Mouse (Mus musculus): ENCODE data around the gene Srrm1. TPM values are rescaled to one million over a fixed set of nuclear protein-coding genes. Genes with fewer than 3 reads are reported as not detected.
A peak's percentile ranks its signal among the peaks of the same experiment; 100 is the strongest.

The Srrm1 gene
- polyA plus RNA-seq, 1 experiment from 2014 or later = 213 TPM

DNA sequence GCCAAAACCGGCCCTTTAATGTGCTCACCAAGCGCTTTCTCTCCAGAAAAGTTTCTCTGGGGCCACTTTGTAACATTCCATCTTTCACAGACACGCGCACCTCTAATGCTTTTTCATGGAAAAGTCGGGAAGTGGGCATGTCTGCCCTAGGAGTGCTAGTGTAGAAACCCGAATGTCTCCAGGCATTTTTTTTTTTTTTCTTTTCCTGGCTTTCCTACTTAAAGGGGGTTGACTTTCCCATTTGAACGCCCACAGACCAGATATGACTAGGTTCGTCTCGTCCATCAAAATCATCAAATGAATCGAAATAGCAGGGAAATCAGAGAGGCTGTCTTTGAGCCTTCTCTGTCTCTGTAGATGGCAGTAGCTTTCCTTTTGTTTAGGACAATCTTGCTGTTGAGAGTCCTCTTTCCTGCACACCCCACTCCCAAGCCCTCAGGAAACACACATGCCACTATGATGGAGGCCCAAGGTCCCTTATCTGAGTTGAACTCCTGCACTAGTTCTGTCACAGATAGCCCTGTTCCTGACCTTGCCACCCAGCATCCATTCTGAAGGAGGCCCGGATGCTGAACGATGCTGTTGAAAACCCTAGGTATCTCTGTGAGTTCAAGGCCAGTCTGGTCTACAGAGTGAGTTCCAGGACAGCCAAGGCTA, 801 bp upstream of the Srrm1 start:
- Histone ChIP-seq H3K36me3 (peaks cover 7% of the 10 kb centered on the region; the same call in 1 of the 2 replicates), H3K27me3 (no peaks in the 10 kb centered on the region), H3K9me3 (replicated peaks) (no peaks in the 10 kb centered on the region), H3K9ac (peak overlapping the region; percentile 50), H3K4me2 (replicated peaks) (peak overlapping the region; percentile 60), H3K4me3 (replicated peaks) (peak overlapping the region; percentile 98), H3K4me1 (peaks cover 21% of the 10 kb centered on the region), H3K27ac (replicated peaks) (peak overlapping the region; percentile 99)
- no peak; the same call in 1 of the 2 replicates for ATAC-seq (ENCODE audit: insufficient number of reproducible peaks, low FRiP score, low TSS enrichment, low read depth)
- WGBS = 16% methylated on average over 12 of the region's 12 CpGs

DNA sequence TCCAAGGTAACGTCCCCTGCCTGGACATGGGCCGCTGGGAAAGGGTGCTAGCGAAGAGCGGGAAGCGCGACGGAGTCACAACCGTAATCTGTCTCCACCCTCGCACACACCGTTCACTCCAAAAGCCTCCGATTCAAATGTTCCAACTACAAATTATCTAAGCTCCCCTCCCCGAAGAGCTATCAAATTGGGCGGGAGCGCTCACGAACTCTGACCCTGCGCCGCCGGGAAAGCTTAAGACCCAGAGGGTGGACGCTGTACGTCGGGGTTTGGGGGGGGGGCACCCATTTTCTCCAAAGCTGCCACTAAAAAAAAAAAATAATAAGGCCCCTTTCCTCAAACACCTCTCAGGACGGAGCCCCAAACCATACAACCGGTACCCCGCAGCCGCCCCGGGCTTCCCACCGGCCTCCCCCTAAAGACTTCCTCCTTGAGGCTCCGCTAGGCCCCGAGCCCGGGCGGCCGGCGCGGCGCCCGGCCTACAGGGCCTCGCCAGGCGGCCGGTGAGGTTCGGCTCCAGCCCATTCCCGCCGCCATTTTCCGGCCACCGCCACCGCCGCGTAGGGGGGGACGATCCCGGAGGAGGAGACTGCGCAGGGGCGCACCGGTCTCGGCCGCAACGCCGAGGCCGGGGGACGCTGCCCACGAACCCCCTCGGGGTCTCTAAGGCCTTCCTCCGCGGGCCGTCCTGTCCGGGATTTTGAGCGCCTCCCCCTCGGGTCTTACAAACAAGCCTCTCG, 625 bp downstream of the Srrm1 start:
- Histone ChIP-seq H3K4me1 (peaks cover 21% of the 10 kb centered on the region), H3K4me3 (replicated peaks) (peak overlapping the region; percentile 98), H3K27ac (replicated peaks) (peak overlapping the region; percentile 99), H3K9ac (peak overlapping the region; percentile 94), H3K4me2 (replicated peaks) (peak overlapping the region; percentile 77), H3K36me3 (peaks cover 8% of the 10 kb centered on the region; the same call in 1 of the 2 replicates), H3K9me3 (replicated peaks) (no peaks in the 10 kb centered on the region), H3K27me3 (no peaks in the 10 kb centered on the region)
- WGBS = under 1% methylated on average over 66 of the region's 67 CpGs
- ATAC-seq (ENCODE audit: insufficient number of reproducible peaks, low FRiP score, low TSS enrichment, low read depth) = peak; percentile 37; the same call in 1 of the 2 replicates

DNA sequence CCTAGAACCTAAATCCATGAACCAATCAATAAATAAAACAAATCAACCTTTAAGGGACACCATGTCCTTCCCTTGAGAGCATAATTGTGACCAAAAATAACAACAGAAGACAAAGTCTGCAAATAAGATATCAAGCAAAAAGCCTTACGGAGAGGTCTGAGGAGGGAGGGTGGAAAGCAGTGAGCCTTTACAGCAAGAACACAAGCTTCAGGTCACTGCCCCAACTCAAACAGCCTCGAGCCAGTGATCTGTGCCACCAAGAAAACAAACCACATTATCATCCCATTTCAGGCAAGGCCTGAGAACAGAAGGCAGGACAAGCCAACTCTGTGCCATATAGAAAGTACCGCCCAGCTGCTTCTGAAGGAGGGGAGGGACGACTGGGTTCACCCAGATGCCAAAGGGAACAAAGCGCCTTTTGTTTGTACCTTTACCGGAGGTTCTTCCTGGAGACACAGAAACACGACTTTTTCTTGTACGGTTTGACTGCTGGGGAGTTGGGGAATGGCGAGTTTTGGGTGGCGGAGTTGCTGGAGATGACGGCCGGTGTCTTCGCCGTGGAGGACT, 15.7 kb downstream of the Srrm1 start:
- ATAC-seq (ENCODE audit: insufficient number of reproducible peaks, low FRiP score, low TSS enrichment, low read depth) = no peak
- no peak overlapping the region for H3K9ac ChIP-seq

DNA sequence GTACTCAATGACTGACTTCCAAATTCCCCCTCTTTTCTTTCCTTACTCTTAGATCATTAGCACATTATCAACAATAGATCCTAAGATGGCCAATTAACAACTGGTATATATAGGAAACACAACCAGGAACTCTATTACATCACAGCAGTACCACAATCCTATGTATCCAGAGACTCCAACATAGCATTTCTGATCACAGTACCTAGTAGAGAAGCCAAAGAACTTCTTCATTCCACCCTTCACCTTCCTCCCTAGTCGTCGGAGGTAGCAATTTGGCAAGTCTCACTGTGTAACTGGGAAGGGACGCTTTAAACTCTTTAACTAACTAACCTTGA, 17.1 kb downstream of the Srrm1 start:
- WGBS = 86% methylated on average over 3 of the region's 3 CpGs
- no peak for ATAC-seq (ENCODE audit: insufficient number of reproducible peaks, low FRiP score, low TSS enrichment, low read depth)
- no peak overlapping the region for H3K4me3 ChIP-seq (replicated peaks)
- H3K27ac ChIP-seq (replicated peaks) = no peak overlapping the region
- H3K9me3 ChIP-seq (replicated peaks) = no peaks in the 10 kb centered on the region
- no peaks in the 10 kb centered on the region for H3K4me1 ChIP-seq
- no peak overlapping the region for H3K9ac ChIP-seq
- H3K36me3 ChIP-seq = peaks cover 94% of the 10 kb centered on the region
- H3K4me2 ChIP-seq (replicated peaks) = no peak overlapping the region
- H3K27me3 ChIP-seq = no peaks in the 10 kb centered on the region

More for the DNA sequence above, 15.7 kb downstream of the Srrm1 start:
- no peak overlapping the region for H3K4me2 ChIP-seq (replicated peaks)
- H3K4me3 ChIP-seq (replicated peaks) = no peak overlapping the region
- no peaks in the 10 kb centered on the region for H3K9me3 ChIP-seq (replicated peaks)
- H3K36me3 ChIP-seq = peaks cover 94% of the 10 kb centered on the region
- no peaks in the 10 kb centered on the region for H3K27me3 ChIP-seq
- H3K27ac ChIP-seq (replicated peaks) = no peak overlapping the region
- WGBS = 62% methylated on average over 14 of the region's 14 CpGs
- no peaks in the 10 kb centered on the region for H3K4me1 ChIP-seq

DNA sequence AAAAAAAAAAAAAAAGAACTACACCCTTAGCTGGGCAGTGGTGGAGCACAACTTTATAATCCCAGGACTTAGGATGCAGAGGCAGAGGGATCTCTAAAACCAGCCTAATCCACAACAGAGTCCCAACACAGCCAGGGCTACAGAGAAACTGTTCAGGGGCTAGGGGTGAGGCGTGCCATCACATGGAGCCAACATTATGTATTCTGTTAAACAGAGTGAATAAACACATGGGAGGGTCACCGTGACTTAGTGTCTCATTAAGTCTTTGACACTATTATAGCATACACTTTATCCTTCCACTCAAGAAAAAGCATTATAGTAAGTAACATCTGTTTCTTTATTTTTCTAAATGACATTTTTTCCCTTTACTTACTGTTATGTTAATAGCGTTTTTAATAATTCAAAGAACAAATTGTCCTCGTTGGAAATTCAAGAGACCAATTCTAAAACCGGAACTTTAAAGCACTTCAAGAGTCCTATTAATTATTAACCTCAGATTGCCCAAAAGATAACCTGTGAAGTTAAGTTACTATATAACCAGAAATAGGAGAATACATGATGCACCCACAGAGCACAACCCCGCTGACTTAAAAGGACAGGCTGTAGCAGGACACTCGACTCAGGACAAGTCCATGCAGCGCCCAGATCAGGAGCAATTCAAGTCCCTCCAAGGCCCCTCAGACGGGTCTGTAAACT, 17.6 kb downstream of the Srrm1 start:
- no peak for ATAC-seq (ENCODE audit: insufficient number of reproducible peaks, low FRiP score, low TSS enrichment, low read depth)
- H3K27ac ChIP-seq (replicated peaks) = no peak overlapping the region

DNA sequence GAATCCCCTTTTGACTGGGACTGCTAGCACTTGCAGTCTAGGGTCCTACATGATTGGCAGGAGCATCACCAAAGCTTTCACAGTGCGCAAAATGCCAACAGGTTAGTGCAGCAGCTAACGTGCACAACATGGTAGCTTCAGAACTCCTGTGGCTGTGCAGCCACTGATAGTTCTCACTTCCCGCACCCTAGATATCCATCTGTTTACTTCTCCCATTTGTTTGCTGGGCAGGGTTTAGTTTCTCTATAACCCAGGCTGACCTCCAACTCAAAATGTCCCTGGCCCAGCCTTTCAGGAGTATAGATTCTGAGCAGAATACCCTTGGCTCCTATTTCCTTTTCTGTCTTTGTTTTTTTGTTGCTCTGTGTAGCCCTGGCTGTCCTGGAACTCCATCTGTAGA, 26.7 kb downstream of the Srrm1 start:
- Histone ChIP-seq H3K9ac (no peak overlapping the region), H3K4me3 (replicated peaks) (no peak overlapping the region), H3K4me2 (replicated peaks) (no peak overlapping the region), H3K4me1 (no peaks in the 10 kb centered on the region), H3K27ac (replicated peaks) (no peak overlapping the region), H3K36me3 (peaks cover 88% of the 10 kb centered on the region), H3K9me3 (replicated peaks) (no peaks in the 10 kb centered on the region), H3K27me3 (no peaks in the 10 kb centered on the region)
- no peak for ATAC-seq (ENCODE audit: insufficient number of reproducible peaks, low FRiP score, low TSS enrichment, low read depth)
- 87% methylated on average over 3 of the region's 3 CpGs for WGBS

More for the DNA sequence above, 17.6 kb downstream of the Srrm1 start:
- no peak overlapping the region for H3K4me2 ChIP-seq (replicated peaks)
- 88% methylated on average over 9 of the region's 9 CpGs for WGBS
- no peaks in the 10 kb centered on the region for H3K27me3 ChIP-seq
- H3K9ac ChIP-seq = no peak overlapping the region
- H3K36me3 ChIP-seq = peaks cover 92% of the 10 kb centered on the region
- H3K4me3 ChIP-seq (replicated peaks) = no peak overlapping the region
- H3K4me1 ChIP-seq = no peaks in the 10 kb centered on the region
- H3K9me3 ChIP-seq (replicated peaks) = no peaks in the 10 kb centered on the region

DNA sequence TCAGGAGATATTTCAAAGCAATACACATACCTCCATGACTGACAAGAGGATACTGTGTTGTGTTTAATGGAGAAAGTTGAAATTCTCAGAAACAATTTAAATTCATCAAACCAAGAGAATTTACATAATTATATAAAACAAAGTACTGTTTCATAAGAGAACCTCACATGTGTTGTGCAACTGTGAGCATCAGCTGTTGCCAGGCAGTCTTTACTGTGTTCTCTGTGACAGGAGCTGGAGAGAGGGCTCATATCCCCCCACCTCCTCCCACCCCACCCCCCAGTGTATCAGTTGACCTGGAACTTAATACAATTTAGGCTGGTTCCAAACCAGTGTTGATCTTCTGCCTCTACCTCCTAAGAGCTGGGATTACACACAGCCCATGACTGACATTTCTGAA, 27.1 kb downstream of the Srrm1 start:
- ATAC-seq (ENCODE audit: insufficient number of reproducible peaks, low FRiP score, low TSS enrichment, low read depth) = no peak
- H3K27me3 ChIP-seq = no peaks in the 10 kb centered on the region
- no peaks in the 10 kb centered on the region for H3K4me1 ChIP-seq
- no peak overlapping the region for H3K27ac ChIP-seq (replicated peaks)
- peaks cover 88% of the 10 kb centered on the region for H3K36me3 ChIP-seq
- no peak overlapping the region for H3K9ac ChIP-seq
- H3K9me3 ChIP-seq (replicated peaks) = no peaks in the 10 kb centered on the region
- no peak overlapping the region for H3K4me2 ChIP-seq (replicated peaks)
- no peak overlapping the region for H3K4me3 ChIP-seq (replicated peaks)

DNA sequence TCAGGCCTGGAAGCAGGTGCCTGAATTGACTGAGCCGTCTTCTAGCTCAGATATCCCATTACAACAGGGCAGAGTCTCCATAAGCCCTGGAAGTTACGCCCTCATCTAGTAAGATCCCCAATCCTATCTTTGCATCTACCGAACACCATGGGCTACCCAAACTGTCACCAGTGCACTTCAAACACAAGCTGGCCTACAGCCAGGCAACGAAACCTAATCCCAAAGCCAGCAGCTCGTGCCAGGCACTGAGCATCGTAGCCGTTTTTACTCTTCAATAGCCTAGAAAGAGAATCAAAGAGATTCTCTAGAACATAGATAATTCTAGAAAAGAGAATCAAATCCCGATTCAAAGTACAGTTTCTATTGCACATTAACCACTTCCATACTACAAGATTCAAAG, 30.1 kb downstream of the Srrm1 start:
- no peak for ATAC-seq (ENCODE audit: insufficient number of reproducible peaks, low FRiP score, low TSS enrichment, low read depth)
- Histone ChIP-seq H3K9me3 (replicated peaks) (no peaks in the 10 kb centered on the region), H3K36me3 (peaks cover 89% of the 10 kb centered on the region), H3K4me1 (no peaks in the 10 kb centered on the region), H3K27ac (replicated peaks) (no peak overlapping the region), H3K27me3 (no peaks in the 10 kb centered on the region), H3K4me2 (replicated peaks) (no peak overlapping the region), H3K9ac (no peak overlapping the region), H3K4me3 (replicated peaks) (no peak overlapping the region)
- WGBS = 67% methylated on average over 8 of the region's 8 CpGs

DNA sequence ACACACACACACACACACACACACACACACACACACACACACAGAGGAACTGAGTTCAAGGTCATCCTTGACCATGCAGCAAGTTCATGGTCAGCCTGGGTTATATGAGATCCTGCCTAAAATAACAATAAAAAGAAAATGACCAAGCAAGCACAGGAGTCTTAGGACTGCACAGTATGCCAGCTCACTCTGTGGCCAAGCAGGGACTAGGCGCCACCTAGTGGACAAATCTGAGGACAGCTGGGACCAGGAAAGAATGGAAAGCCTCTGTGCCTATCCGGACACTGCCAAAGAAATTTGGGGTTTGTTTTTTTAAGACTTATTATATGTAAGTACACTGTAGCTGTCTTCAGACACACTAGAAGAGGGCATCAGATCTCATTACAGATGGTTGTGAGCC, 35.2 kb downstream of the Srrm1 start:
- 0 out of 2 replicates have a peak, but pooled peaks cover 3% of the 10 kb centered on the region for H3K9me3 ChIP-seq (replicated peaks)
- H3K4me2 ChIP-seq (replicated peaks) = no peak overlapping the region
- WGBS = 13% methylated on average over 2 of the region's 2 CpGs
- H3K27me3 ChIP-seq = no peaks in the 10 kb centered on the region
- H3K27ac ChIP-seq (replicated peaks) = no peak overlapping the region
- no peak overlapping the region for H3K9ac ChIP-seq
- no peak overlapping the region for H3K4me3 ChIP-seq (replicated peaks)
- peaks cover 7% of the 10 kb centered on the region for H3K4me1 ChIP-seq
- H3K36me3 ChIP-seq = peaks cover 72% of the 10 kb centered on the region
- ATAC-seq (ENCODE audit: insufficient number of reproducible peaks, low FRiP score, low TSS enrichment, low read depth) = peak; percentile 81

DNA sequence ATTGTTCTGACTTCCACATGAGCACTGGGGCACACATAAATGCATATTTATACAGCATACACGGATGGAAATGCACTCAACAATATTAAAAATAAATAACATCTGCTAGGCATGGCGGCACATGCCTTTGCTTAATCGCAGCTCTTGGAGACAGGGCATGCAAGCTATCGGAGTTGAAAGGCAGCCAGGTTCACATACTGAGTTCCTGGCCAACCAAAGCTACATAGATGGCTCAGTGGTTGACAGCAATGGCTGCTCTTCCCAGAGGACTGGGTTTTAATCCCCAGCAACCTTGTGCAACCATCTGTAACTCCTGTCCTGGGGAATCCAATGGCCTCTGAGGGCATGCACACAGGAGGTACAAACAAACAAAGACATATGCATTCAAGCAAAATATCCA, 35.6 kb downstream of the Srrm1 start:
- Histone ChIP-seq H3K27me3 (no peaks in the 10 kb centered on the region), H3K4me1 (peaks cover 11% of the 10 kb centered on the region), H3K9ac (no peak overlapping the region), H3K4me2 (replicated peaks) (no peak overlapping the region), H3K36me3 (peaks cover 68% of the 10 kb centered on the region), H3K9me3 (replicated peaks) (0 out of 2 replicates have a peak, but pooled peaks cover 3% of the 10 kb centered on the region), H3K4me3 (replicated peaks) (no peak overlapping the region), H3K27ac (replicated peaks) (no peak overlapping the region)
- WGBS = 58% methylated on average over 4 of the region's 4 CpGs
- ATAC-seq (ENCODE audit: insufficient number of reproducible peaks, low FRiP score, low TSS enrichment, low read depth) = no peak

DNA sequence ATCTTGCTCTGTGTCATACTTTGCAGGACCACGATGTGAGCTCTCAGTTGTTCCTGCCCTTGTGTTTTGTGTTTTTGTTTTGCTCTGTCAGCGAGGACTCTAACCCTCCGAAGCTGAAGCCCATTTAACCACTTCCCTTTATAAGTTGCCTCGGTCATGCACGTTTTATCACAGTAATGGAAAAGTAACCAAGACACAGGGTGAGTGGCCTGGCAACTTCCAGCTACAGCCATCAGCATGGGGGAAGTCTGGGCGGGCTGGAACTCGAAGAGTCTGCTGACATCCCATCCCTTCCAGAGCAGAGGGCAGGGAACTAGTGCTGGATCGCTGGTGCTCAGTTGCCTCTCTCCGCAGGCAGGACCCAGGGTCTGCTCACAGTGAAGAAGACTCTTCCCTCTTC, 37.8 kb downstream of the Srrm1 start:
- no peak overlapping the region for H3K27ac ChIP-seq (replicated peaks)
- no peaks in the 10 kb centered on the region for H3K27me3 ChIP-seq
- WGBS = 93% methylated on average over 9 of the region's 9 CpGs
- H3K36me3 ChIP-seq = peaks cover 48% of the 10 kb centered on the region
- H3K4me1 ChIP-seq = peaks cover 15% of the 10 kb centered on the region
- H3K4me2 ChIP-seq (replicated peaks) = no peak overlapping the region
- no peak overlapping the region for H3K4me3 ChIP-seq (replicated peaks)
- 0 out of 2 replicates have a peak, but pooled peaks cover 3% of the 10 kb centered on the region for H3K9me3 ChIP-seq (replicated peaks)
- no peak for ATAC-seq (ENCODE audit: insufficient number of reproducible peaks, low FRiP score, low TSS enrichment, low read depth)
- H3K9ac ChIP-seq = no peak overlapping the region

Data from embryonic facial prominence, embryonic 15.5 days (tissue).